Mouse (Mus musculus): Measurements from ENCODE around the gene Tomm70a.

The Tomm70a gene

GRCm38 (mm10) chr16:57120913-57121815 lies at the start of gene Tomm70a:
Gene Tomm70a, plus strand, starts transcription at chr16:57121703.
- DNase-seq = peak; percentile 93

- DNase-seq = no peak
These were observed 45.5 kb upstream of the Tomm70a start for GRCm38 (mm10) chr16:57075986-57076385.

DNA sequence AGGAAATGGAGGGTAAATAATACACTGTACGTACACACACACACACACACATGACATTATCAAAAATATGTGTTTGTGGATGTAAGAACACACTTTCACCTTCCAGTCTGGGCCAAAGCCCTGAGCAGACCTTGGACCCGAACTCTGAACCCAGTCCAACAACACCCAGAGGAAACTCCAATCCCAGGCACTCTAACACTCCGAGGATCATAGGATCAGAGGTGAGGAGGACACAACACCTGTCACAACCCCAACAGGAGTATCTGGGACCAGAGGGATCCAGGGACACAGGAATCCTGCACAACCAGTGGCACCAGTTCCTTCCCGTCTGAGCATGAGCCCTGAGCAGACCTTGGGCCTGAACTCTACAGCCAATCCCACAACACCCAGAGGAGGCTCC lies 41.9 kb upstream of the Tomm70a start:
- no peak for DNase-seq

GRCm38 (mm10) chr16:57092460-57092859 lies 29.0 kb upstream of the Tomm70a start:
- DNase-seq = peak; percentile 49

DNA sequence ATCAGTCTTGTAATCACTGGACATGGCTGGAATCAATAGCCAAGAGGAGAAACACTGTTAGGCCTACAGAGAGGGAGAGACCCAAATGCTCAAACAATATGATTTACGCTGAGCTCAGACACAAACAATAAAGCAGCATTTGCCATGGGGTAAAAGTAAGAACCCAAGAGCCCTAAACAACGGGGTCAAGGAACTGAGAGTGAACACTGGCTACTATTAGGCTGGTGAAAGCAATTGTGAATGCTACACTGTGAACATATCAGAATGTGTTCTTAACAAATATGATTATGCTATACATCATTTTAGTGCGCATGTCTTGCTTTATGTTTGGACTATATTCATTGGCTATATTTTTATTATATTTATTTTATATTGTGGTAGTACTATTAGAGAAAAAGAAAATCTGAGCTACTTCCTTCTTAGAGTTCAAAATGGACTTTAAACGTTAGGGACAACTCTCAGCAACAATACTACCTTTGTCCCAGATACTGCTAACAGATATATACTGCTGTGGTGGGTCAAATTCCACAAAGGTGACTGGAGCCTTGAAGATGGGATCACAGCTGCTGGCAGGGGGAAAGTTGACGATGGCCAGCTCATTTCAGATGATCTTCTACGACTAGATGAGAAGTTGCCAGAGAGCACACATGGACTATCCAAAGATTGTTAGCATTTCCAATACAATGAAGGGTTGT lies 28.4 kb upstream of the Tomm70a start:
- DNase-seq = no peak

GRCm38 (mm10) chr16:57098468-57099144 lies 22.9 kb upstream of the Tomm70a start:
- DNase-seq = no peak

GRCm38 (mm10) chr16:57099572-57100237 lies 21.8 kb upstream of the Tomm70a start:
- no peak for DNase-seq

DNA sequence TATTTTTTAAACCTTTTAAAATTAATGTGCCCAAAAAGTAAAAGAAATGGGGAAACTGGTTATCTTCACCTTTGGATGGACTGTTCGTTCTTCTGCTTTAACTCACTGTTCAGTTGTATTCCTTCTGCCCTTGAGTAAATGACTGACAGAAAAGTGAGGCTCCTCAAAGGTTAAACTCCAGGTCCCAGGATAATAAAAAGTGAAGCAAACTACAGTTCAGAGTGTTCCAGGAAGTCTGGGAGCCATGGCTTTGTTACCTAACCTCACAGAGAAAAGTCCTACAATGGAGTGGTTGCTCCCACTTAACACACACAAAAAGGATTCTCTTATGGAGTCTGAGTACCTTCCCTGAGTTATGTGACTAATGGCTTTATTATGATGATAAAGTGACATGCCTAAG lies 20.3 kb upstream of the Tomm70a start:
- no peak for DNase-seq

- no peak for DNase-seq
These were observed 15.1 kb upstream of the Tomm70a start for GRCm38 (mm10) chr16:57106185-57106960.

- no peak for DNase-seq
These were observed 5.4 kb upstream of the Tomm70a start for GRCm38 (mm10) chr16:57116066-57116465.

DNA sequence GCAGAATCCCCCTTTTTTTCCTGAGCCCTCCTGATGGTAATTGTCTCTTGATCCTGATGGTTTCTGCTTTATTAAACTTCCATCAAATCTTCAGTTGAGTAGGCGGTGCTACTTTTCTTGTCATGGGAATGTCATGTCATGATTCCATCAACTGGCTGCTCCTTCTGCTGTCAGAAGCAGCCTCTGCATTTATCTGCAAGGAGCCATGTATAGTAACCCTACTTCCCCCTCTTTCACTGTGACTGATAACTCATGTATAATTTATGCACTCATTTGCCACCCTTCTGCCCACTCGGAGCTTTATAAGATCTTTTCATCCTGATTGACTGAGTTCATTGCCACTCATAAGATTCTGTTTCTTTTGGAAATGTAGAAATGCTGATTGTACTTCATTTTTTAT lies 3.9 kb upstream of the Tomm70a start:
- DNase-seq = no peak

- no peak for DNase-seq
These were observed 413 bp downstream of the Tomm70a start for GRCm38 (mm10) chr16:57121816-57122415.

DNA sequence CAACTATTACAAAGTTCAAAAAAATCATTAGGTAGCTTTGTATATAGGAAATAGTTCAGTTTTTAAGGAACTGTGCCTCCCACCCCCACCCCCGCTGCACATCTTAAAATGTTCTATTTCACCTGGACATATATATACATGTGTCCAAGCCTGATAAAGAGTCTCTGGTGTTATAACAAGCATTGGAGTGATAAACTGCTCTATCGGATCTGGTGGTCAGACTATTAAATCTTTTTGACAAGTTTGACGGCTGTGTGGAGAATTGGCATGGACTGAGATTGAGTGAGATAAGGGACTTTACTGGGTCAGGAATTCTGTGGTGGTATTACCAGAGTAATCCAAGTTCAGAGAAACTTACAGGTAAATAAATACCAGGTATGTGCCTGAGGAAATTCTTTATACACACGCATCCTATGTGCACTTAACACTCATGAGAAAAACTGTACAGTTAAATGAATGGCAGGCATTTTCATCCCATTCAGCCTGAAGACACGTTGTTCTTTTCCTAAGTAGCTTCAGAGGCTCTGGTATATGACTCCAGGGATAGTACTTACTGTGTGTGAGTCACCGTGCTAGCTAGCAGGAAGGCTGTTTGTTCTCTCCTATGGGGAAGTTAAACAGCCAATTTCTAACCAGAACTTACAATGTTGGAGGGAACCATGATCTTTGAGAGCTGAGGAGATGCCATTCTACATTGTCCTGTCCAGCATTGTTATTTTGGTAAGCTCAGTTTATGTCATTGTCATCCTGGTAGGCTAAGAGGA lies 1.4 kb downstream of the Tomm70a start:
- no peak for DNase-seq

GRCm38 (mm10) chr16:57126268-57126667 lies 4.8 kb downstream of the Tomm70a start:
- DNase-seq = no peak

DNA sequence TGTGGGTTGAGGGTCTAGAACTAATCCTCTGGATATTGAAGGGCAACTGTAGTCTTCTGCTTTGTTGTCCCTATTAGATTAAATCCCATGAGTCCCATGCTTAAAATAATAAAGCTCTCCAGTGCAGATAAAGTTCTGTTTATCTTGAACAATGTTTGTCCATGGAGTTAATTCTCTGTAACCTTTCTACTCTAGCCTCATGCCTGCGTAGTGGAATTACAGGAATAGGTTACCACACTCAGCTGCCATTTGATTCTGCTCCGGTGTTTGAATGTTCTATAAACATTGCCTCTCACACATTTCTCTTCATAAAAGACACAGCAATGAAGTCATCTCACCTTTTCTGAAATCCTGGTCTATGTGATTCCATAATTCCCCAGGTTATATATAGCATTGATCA lies 6.3 kb downstream of the Tomm70a start:
- no peak for DNase-seq

GRCm38 (mm10) chr16:57130752-57131400 lies 9.4 kb downstream of the Tomm70a start:
- no peak for DNase-seq

DNA sequence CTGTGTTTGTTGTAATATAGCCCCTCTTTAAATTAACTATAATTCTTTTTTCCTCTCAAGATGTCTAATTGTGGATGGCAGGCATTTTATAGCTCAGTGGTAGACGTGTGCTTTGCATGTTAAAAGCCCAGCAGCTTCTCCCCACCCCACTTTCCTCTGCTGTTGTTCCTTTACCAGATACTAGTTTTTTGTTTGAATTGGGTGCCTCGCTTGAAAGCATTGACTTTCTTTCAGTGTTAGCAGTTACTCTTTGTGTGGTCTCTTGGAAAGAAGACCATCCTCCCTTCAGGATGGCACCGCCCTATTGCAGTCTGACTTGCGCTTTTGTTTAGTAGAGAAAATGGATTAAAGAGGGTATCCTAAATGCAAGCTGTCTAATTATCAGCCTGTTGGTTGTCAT lies 10.0 kb downstream of the Tomm70a start:
- no peak for DNase-seq

DNA sequence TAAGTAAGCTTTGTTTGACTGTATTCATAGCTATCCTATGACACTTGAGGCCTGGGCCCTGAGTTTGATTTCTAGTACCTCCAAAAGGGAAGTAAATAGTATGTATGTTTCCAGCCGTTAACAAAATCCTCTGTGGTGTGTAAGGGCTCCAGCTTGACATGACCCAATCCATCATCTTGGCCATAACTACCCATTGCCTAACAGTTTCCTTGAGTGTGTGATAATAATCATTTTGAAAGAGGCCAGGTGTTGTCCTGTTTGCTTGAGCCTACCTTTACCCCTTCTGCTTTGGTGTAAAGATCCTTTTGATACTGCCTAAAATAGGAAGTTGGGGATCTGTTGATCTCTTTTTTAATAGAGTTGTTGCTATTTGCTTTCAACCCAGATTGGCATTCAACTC lies 10.8 kb downstream of the Tomm70a start:
- DNase-seq = no peak

- no peak for DNase-seq
These were observed 12.1 kb downstream of the Tomm70a start for GRCm38 (mm10) chr16:57133611-57134010.

- DNase-seq = no peak
These were observed 23.2 kb downstream of the Tomm70a start for GRCm38 (mm10) chr16:57144741-57145140.

Data from thymus, postnatal 14 days (tissue).